Mouse (Mus musculus) CD4-positive, CD25-positive, alpha-beta regulatory T cell, adult 4 months (primary cell): ENCODE data around the gene Zfp329. TPM values are rescaled to one million over a fixed set of nuclear protein-coding genes. Genes with fewer than 3 reads are reported as not detected.
"Not testable (repeated sequence)": the region's sequence is repeated elsewhere in the genome, so short reads cannot be mapped to it uniquely, and the experiment has no call there.

Experiments used
- ATAC-seq: one replicate; pipeline ENCODE4 v1.8.0; 2017
- polyA plus RNA-seq, 2 experiments: library from polyadenylated mRNA; unstranded; fragments of 100-300 nt; shearing (Covaris generic); gene quantifications; one replicate each; pipeline ENCODE4 v1.2.1; 2017

Zfp329 gene
- polyA plus RNA-seq = 10 to 100 TPM; 20.0 to 22.4 TPM

DNA sequence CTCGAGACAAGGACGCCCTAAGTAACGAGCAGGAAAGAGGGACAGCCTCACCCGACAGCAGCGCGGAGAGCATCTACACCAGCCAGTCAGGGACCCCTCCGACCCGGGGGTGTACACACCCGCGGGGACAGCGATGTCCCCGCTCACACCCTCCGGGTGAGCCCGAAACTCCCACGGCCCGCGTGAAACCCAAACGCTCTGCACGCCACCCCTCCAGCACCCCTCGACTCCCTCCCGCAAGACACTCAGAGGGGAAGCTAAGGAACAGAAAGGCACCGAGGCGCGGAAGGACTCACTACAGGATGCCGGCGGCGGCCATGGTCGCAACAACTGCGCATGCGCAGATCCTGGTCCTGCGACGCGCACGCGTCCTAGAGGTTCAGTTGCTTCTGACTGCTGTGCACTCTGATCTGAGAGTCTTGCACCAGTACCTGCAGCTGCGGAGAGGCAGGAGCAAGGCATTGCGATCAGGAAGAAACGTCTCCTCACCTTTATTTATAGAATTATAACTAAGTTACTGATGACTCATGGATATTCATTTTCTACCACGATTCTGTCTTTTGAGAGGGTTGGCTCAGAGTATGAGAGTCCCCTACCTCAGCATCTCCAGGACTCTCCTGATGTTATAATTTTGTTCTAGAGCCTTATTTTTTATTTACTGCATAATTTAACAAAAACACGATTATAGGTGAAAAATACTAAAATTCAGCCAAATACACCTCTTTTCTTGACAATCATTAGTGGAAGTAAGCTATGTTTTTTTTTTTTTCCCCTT is at the start of gene Zfp329:
Zfp329 (minus strand) TSS at position 338 of the 775 bp plus-strand sequence.
- ATAC-seq = peak; percentile 98

DNA sequence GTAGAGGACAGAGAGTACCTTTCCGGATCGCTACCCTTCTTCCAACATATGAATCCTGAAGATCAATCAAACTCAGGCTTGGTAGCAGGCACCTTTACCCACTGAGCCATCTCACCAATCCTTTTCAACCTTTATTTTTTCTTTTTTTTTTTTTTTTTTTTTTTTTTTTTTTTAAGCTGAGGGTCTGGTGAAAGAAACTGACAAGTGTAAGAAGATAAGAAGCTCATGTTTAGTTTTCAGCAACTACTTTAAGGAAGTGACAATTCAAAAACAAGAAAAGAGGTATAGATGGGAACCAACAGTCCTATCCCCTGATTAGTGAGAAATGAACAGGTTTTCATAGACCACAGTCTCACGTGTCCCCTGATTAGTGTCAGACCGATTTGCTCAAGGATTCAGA is 17.1 kb upstream of the Zfp329 start:
- no peak for ATAC-seq

DNA sequence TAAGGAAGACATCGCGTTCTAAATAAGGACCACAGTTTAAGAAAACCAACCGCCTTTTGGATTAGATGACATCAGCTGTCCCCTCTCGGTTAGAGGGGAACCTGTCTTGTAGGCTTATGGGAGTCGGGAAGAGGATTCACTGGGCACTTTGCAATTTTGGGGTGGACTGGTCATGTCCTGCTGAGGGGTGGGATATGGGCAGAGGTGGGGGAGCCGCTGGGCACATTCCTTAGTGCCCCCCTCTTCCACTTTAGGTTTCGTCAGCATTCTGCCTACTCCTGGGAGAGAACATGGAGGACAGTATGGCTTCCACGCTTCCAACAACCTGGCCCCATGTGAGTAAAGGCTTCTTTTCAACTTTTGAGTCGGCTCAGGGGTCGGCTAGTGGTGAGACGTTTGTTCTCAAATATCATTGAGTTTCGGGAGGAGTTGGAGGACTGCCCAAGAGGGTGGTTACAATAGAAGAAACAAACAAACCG is 16.6 kb upstream of the Zfp329 start:
- peak; percentile 28 for ATAC-seq

DNA sequence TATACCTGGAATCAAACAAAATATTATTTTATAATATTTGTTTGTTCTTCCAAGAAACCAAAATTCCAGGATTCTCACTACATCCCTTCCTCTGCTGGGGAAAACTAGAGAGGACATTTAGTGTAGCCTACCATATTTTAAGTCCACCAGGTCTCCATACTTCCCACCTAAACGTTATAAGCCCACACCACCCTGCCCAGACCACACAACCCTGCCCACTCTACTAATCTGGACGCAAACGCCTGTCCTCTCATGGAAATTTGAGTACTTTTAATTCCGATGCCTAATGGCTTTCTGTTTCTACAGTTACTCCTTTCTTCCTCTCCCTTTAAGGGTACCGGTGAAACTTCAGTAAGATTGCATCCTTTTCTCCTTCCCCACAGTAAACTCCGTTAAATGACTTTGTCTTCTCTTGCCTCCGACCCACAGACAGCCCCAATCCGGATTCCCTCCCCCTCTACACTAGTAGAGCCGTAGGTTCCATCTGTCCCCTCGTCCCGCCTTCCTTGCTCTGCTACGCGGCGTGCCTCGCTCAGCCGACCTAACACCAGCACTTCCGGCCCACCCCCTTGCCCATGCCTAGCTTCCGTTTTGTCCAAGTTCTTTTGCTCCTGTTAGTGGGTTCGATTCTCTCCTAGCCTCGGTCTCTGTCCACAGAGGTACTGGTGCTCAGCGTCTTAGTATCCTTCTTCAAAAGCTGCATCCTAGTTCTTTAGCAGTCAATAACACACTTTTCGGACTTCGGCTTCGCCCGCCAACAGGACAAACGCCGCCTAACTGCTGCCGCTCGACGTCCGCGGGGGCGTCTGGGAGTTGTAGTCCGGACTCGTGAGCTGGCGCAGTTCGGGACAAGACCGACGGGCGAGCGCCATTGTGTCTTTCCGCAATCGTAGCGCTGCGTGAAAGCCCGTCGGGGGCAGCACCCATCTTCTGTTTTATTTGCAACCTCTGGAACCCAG is 15.8 kb upstream of the Zfp329 start, which contains the start of gene Zfp110:
Zfp110 (plus strand) TSS at position 600 of the 959 bp plus-strand sequence.
- peak; percentile 93 for ATAC-seq

DNA sequence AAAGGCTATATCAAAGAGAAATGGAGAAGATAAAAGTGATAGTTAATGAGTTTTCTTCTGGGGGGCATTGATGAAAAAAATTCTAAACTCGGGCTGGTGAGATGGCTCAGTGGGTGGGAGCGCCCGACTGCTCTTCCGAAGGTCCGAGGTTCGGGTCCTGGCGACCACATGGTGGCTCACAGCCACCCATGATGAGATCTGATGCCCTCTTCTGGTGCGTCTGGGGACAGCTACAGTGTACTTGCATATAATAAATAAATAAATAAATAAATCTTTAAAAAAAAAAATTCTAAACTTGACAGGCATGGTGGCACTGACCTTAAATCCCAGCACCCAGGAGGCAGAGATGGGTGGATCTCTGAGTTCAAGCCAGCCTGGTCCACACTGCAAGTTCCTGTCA is 3.1 kb downstream of the Zfp329 start:
- ATAC-seq = no peak

DNA sequence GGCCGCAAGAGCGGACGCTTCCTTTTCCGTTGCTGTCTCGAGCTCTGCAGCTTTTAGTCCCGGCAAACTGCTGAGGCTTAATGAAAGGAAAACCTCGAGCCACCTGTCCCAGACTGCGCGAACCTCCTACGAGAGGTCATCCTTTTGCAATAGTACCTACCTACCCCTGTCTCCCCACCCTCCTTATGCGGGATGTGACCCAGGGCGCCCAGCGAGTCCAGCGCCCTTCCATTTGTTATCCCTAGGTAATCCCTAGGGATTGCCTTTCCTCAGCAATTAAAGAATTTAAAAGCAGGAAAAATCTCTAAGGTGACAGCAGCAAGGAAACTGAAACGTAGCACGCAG is 15.0 kb downstream of the Zfp329 start:
- ATAC-seq = no peak

DNA sequence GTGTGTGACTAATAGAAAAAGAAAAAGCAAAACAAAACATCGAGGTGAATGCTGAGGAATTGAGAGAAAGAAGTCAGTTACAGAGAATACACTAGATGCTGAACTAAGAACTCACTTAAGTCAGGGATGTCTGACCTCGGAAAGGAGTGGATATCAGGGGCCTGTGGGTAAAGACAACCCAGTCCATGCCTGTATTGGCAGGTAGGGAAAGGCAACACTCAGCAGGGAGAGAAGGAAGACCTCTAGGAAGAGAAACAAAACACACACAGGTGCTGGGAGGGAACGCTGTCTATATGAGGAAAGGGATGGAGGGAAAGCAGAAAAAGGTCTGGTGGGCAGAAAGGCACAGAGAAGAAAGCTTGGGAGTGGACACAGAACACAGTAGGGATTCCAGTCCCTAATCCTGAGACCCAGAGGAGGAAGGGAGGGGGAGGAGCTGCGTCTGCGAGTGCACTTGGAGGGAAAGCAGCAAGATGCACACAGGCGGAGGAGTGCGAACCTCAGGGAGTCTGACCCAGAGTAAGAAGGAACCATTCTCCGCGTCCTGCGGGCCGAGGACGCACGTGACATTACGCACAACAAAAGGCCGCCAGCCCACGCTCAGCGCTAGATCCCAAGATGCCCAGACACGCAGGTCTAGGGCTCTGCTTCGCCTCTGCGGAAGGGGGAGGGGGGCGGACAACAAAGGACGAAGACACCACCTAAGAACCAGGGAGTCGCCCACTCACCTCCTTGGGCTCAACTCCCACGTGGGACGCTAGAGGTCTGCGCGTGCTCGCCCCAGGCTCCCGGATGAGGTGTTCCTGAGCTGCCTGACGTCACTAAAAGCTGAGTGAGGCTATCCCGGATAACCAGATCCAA is 15.6 kb downstream of the Zfp329 start, which contains the start of gene Zscan18:
Zscan18 (minus strand) TSS at position 770 of the 861 bp plus-strand sequence.
- peak; percentile 89 for ATAC-seq

DNA sequence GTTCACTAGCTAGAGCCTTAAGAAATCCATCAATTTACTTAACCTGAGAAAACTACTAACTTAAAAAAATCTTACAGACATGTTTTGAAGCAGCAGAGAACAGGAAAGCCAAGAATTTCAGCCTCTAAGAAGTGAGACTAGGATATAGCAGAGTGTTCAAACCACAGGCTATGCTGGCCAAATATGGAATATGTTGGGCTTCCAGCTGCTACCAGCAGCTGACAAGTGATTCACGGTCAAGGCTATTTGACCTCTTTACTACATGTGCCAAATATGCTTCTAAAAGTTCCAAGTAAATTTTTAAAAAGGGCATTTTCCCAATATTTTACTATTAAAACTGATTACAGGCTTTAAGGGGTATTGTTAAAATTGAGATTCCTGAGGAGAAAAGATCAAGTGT is 19.1 kb downstream of the Zfp329 start:
- ATAC-seq = no peak

DNA sequence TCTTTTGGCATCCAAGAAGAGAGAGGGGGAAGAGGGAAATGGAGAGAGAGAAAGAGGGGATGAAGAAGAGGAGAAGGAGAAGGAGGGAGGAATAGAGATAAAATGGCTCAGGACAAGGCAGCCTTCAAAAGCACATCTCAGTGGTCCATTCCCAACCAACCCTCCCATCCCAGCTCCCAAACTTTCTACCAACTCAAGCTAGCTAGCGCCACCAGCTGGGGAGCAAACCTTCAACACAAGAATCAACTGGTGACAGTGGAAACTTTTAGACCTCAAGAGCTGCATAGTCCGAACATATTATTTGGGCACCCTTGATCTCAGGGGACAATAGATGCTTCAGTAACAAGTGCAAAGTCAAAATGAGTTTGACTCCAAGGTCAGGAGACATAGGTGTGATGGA is 20.7 kb downstream of the Zfp329 start:
- ATAC-seq = no peak

DNA sequence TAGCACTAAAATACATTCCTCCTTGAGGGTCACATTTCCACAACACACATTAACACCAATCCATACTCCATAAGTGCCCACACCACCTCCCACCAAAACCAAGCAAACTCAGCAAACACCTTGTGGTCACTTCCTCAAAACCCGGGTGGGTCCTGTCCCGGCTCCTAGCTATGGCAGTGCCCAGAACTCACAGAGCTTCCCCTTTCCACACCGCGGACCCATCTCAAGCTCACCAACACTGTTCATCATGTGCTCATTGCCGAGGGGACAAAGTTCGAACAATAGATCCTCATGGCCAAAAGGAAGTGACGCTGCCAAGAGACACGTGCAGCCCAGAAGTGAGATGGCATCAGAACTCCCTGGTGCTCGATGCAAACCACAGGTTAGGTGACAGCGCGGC is 26.0 kb downstream of the Zfp329 start:
- ATAC-seq = not testable (repeated sequence)

DNA sequence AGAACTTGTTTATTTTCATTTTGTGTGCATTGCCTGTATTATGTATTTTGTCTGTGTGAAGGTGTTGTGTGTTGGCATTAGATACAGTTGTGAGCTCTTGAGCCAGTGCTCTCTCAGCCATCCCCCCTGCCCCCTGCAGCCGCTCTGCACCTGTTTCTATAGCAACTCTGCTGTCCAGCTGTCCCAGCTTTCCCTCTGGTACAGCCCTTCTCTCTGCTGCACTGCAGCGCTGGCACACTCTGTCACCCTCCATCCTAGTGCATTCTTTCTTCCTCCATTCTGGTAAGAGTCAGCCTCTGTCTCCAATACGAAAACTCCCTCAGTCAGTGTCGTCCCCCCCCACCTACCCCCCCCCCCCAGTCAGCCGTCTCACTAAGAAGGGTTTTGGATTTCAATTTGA is 30.6 kb downstream of the Zfp329 start:
- no peak for ATAC-seq

DNA sequence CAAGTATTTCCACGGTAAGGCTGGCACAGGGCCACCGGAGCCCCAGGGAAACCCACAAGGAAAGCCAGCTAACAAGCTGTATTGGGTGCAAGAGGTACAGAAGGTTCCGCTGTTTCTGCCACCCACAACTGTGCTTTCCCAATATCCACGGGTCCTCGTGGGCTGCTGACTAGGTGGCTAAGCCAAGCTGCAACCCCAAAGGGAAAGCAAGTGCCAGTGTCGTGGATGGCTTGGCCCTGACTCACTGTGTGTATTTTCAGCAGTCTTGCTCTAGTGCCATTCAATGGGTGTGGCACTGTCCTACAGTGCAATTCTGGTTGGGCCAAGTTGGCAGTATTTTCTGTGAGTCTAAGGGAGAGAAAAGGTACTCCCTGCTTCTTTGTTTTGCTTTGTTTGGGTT is 31.3 kb downstream of the Zfp329 start:
- no peak for ATAC-seq

DNA sequence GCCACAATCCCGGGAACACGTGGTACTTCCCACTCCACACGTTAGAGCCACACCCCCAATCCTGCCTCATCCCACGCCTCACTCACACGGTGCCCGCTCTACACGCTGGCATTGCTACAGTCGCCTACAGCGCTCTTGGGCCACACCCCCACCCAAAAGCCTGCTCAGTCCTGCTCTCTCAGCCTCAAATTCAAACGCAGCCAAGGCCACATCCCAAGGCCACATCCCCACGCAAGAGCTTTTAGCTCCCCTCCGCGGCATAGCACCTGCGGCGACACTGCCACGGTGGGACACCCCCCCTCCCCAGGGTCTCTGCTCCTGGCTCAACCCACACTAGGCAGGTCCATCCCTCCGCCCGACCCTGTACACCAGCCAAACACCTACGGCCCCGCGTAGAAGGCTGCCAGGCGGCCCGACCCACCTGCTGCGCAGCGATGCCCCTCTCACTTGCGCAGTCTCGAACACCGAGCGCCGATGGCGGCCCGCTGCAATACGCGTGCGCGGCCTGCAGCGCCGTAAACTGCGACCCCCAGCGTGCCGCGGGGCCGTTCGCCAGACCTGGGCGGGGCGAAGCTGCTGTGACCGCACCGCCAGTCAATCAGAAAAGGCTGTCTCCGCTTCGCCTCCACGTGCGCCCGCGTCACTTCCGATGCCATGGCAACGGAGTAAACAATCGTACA is 38.4 kb downstream of the Zfp329 start:
- peak; percentile 88 for ATAC-seq

DNA sequence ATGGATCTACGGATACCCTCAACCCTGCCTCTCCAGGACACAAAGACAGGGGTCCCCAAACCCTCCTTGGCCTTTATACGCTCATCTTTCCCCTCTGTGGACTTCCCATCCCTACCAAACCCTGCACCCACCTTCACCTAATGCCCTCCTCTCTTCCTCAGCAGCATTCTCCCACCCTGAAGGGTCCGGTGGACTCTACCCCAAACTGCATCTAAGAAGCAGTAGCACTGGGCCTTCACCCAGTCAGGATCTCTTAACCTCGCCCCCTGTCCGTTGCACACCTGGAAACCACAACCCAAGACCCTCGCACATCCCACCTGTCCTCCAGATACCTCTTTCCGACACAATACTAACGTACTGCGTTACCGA is 38.9 kb downstream of the Zfp329 start:
- no peak for ATAC-seq

DNA sequence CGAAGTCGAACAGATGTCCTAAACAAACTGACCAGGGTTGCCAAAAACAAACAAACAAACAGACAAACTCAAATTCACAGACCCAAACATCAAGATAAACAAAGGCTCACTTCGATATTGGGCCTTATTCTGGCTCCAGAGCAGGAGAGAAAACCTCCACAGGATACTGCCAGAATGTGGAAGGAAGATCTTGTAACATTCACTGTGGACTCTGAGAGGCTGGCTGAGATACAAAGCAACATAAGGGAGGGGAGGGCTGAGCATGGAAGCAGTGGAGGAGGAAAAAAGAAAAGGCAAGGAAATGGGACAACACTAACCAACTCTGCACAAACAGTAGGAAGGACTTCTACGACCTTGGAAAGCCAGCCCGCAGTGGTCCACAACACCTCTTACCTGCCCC is 39.5 kb downstream of the Zfp329 start:
- ATAC-seq = no peak

DNA sequence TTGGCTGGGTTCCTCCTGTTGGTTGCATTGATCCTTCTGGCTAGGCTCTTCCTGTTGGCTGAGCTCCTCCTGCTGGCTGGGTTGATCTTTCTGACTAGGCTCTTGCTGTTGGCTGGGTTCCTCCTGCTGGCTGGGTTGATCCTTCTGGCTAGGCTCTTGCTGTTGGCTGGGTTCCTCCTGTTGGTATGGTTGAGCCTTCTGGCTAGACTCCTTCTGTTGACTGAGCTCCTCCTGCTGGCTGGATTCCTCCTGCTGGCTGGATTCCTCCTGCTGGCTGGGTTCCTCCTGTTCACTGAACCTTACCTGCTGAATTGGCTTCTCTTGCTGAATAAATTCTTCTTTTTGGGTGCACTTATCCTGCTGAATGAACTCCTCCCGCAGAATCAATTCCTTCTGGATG is 44.1 kb downstream of the Zfp329 start:
- ATAC-seq = no peak

DNA sequence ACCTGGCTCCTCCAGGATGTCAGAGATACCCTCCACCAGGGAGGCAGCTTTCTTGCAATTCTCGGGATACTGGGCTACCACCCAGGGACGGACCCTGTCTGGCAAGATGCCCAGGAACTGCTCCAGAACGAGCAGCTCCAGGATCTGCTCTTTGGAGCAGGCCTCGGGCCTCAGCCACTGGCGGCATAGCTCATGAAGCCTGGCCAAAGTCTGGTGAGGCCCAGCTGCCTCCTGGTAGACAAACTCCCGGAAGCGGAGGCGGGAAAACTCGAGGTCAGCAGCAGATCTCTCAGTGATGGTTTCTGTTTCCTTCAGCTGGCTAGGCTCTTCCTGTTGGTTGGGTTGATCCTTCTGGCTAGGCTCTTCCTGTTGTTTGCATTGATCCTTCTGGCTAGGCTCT is 44.5 kb downstream of the Zfp329 start:
- no peak for ATAC-seq
